Mouse (Mus musculus): ENCODE data around the gene A4gnt. TPM values are rescaled to one million over a fixed set of nuclear protein-coding genes. Genes with fewer than 3 reads are reported as not detected.

Gene A4gnt
- polyA plus RNA-seq, 1 experiment from 2014 or later, result not detected

DNA sequence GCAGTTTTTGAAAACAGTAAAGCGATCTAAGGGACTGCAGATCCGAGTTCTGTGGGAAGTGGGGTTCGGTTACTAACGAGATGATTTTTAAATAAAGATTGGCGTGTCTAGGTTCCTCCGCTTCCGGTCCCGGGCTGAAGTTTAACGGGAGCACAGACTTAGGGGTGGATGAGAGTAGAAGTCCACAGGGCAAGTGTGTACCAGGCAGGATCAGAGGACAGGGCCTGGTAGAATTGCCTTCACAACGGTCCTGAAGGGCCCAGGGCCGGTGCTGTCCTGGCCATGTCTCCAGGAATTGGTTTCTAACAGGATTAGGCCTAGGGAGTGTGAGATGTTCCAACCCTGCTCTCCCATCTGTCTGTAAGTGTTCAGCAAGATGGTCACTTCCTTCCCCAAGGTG, 17.8 kb downstream of the A4gnt start:
- WGBS, result under 1% methylated on average over 11 of the region's 11 CpGs
- H3K9me3 ChIP-seq (ENCODE audit: control insufficient read depth, low read length), result no peaks in the 10 kb centered on the region
- H3K4me1 ChIP-seq (replicated peaks; ENCODE audit: control insufficient read depth, insufficient read depth, low read length), result peaks cover 31% of the 10 kb centered on the region
- no peaks in the 10 kb centered on the region for H3K27me3 ChIP-seq (replicated peaks; ENCODE audit: control insufficient read depth, insufficient read depth, low read length)
- peak; percentile 12 for ATAC-seq
- H3K9ac ChIP-seq (replicated peaks; ENCODE audit: low read depth, low read length), result peak overlapping the region; percentile 83
- peak overlapping the region; percentile 81 for H3K4me2 ChIP-seq (ENCODE audit: low read length)
- peak overlapping the region; percentile 80 for H3K4me3 ChIP-seq (replicated peaks; ENCODE audit: low read length)
- H3K27ac ChIP-seq (ENCODE audit: low read length), result peak overlapping the region; percentile 84
- no peaks in the 10 kb centered on the region for H3K36me3 ChIP-seq (ENCODE audit: control insufficient read depth, insufficient read depth)

DNA sequence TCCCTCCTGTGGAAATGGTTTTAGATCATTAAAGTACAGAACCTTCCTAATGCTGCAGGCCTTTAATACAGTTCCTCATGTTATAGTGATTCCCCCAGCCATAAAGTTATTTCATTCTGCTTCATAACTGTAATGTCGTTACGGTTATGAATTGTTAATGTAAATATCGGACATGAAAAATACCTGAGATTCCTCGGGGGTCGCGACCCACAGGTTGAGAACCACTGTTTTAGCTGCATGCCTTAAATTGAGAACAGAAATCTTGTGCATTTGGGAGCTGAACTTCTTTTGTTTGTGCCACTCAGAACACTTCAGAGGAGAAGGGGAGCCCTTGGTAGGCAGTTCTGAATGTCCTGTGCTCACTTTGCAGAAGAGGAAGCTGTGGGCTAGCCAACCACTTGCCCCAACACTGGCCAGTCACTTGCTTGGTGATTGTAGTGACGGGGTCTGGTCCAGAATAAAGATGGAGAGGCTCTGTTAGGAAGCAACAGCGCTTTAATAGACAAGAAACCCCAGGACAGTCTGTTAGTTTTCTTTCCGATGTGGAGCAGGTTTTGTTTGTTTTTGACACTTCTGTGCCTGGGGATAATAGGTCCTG, 18.3 kb downstream of the A4gnt start:
- Histone ChIP-seq H3K4me2 (ENCODE audit: low read length) (peak overlapping the region; percentile 81), H3K9me3 (ENCODE audit: control insufficient read depth, low read length) (no peaks in the 10 kb centered on the region), H3K27me3 (replicated peaks; ENCODE audit: control insufficient read depth, insufficient read depth, low read length) (no peaks in the 10 kb centered on the region), H3K9ac (replicated peaks; ENCODE audit: low read depth, low read length) (peak overlapping the region; percentile 83), H3K27ac (ENCODE audit: low read length) (peak overlapping the region; percentile 84; the same call in 1 of the 2 replicates), H3K4me3 (replicated peaks; ENCODE audit: low read length) (peak overlapping the region; percentile 80), H3K4me1 (replicated peaks; ENCODE audit: control insufficient read depth, insufficient read depth, low read length) (peaks cover 31% of the 10 kb centered on the region), H3K36me3 (ENCODE audit: control insufficient read depth, insufficient read depth) (no peaks in the 10 kb centered on the region)
- 43% methylated on average over 9 of the region's 9 CpGs for WGBS
- no peak for ATAC-seq

DNA sequence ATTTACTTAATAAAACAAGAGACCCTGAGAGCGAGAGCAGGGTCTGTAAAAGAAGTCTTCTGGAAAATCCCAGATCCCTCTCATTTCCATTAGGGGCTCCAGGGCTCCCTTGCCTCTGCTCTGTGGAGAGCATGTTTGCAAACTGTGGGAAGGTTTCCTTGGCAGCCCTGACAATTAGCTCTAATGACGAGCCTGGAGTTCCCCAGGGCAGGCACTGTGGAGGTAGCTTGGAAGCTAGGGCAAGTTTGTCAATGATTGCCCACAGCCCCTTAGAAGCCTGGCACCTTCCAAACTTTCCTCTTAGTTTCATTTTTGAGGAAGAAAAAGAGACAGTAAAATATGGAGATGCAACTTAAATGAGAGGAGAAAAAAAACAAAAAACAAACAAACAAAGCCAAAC, 19.5 kb downstream of the A4gnt start:
- H3K4me3 ChIP-seq (replicated peaks; ENCODE audit: low read length), result no peak overlapping the region
- H3K4me1 ChIP-seq (replicated peaks; ENCODE audit: control insufficient read depth, insufficient read depth, low read length), result peaks cover 31% of the 10 kb centered on the region
- no peak overlapping the region for H3K9ac ChIP-seq (replicated peaks; ENCODE audit: low read depth, low read length)
- WGBS, result 5% methylated on average over 2 of the region's 2 CpGs
- H3K36me3 ChIP-seq (ENCODE audit: control insufficient read depth, insufficient read depth), result no peaks in the 10 kb centered on the region
- no peak overlapping the region for H3K27ac ChIP-seq (ENCODE audit: low read length)
- no peaks in the 10 kb centered on the region for H3K27me3 ChIP-seq (replicated peaks; ENCODE audit: control insufficient read depth, insufficient read depth, low read length)
- H3K9me3 ChIP-seq (ENCODE audit: control insufficient read depth, low read length), result no peaks in the 10 kb centered on the region
- peak overlapping the region; percentile 29 for H3K4me2 ChIP-seq (ENCODE audit: low read length)
- no peak for ATAC-seq

GRCm38 (mm10) chr9:99632264-99632663, 20.0 kb downstream of the A4gnt start:
- H3K4me2 ChIP-seq (ENCODE audit: low read length), result peak overlapping the region; percentile 29
- ATAC-seq, result no peak
- WGBS, result 50% methylated on average over 8 of the region's 8 CpGs

GRCm38 (mm10) chr9:99636776-99637175, 24.5 kb downstream of the A4gnt start:
- WGBS, result 78% methylated on average over 1 of the region's 1 CpGs
- Histone ChIP-seq H3K4me2 (ENCODE audit: low read length) (no peak overlapping the region), H3K4me1 (replicated peaks; ENCODE audit: control insufficient read depth, insufficient read depth, low read length) (peaks cover 8% of the 10 kb centered on the region), H3K36me3 (ENCODE audit: control insufficient read depth, insufficient read depth) (peaks cover 5% of the 10 kb centered on the region; the same call in 1 of the 2 replicates), H3K9me3 (ENCODE audit: control insufficient read depth, low read length) (no peaks in the 10 kb centered on the region), H3K9ac (replicated peaks; ENCODE audit: low read depth, low read length) (no peak overlapping the region), H3K4me3 (replicated peaks; ENCODE audit: low read length) (no peak overlapping the region), H3K27me3 (replicated peaks; ENCODE audit: control insufficient read depth, insufficient read depth, low read length) (no peaks in the 10 kb centered on the region), H3K27ac (ENCODE audit: low read length) (no peak overlapping the region)
- peak; percentile 76 for ATAC-seq

More at GRCm38 (mm10) chr9:99632264-99632663, 20.0 kb downstream of the A4gnt start:
- Histone ChIP-seq H3K9ac (replicated peaks; ENCODE audit: low read depth, low read length) (no peak overlapping the region), H3K36me3 (ENCODE audit: control insufficient read depth, insufficient read depth) (no peaks in the 10 kb centered on the region), H3K4me1 (replicated peaks; ENCODE audit: control insufficient read depth, insufficient read depth, low read length) (peaks cover 31% of the 10 kb centered on the region), H3K27me3 (replicated peaks; ENCODE audit: control insufficient read depth, insufficient read depth, low read length) (no peaks in the 10 kb centered on the region), H3K4me3 (replicated peaks; ENCODE audit: low read length) (no peak overlapping the region), H3K27ac (ENCODE audit: low read length) (no peak overlapping the region), H3K9me3 (ENCODE audit: control insufficient read depth, low read length) (no peaks in the 10 kb centered on the region)

DNA sequence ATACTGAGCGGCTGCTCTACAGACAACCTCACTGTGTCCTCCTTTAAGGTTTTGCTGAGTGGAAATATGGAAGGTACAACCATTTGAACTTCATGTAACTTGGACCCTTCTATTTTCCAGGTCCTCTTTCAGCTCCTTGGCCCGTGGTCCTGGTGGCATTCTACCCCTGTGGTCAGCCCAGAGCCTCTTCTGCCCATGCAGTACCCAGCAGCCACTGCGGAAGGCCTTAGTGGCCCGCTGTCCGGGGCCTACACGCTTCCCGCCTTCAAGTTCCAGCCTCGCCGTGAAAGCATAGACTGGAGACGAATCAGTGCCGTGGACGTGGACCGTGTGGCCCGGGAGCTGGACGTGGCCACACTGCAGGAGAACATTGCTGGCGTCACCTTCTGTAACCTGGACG, 24.9 kb downstream of the A4gnt start:
- ATAC-seq, result peak; percentile 45; the same call in 1 of the 2 replicates
- H3K4me2 ChIP-seq (ENCODE audit: low read length), result no peak overlapping the region
- H3K27ac ChIP-seq (ENCODE audit: low read length), result no peak overlapping the region
- no peaks in the 10 kb centered on the region for H3K9me3 ChIP-seq (ENCODE audit: control insufficient read depth, low read length)
- H3K4me3 ChIP-seq (replicated peaks; ENCODE audit: low read length), result no peak overlapping the region
- H3K4me1 ChIP-seq (replicated peaks; ENCODE audit: control insufficient read depth, insufficient read depth, low read length), result peaks cover 4% of the 10 kb centered on the region
- H3K27me3 ChIP-seq (replicated peaks; ENCODE audit: control insufficient read depth, insufficient read depth, low read length), result no peaks in the 10 kb centered on the region
- H3K9ac ChIP-seq (replicated peaks; ENCODE audit: low read depth, low read length), result no peak overlapping the region
- WGBS, result 95% methylated on average over 17 of the region's 17 CpGs
- peaks cover 5% of the 10 kb centered on the region; the same call in 1 of the 2 replicates for H3K36me3 ChIP-seq (ENCODE audit: control insufficient read depth, insufficient read depth)

GRCm38 (mm10) chr9:99637736-99638135, 25.4 kb downstream of the A4gnt start:
- Histone ChIP-seq H3K4me3 (replicated peaks; ENCODE audit: low read length) (no peak overlapping the region), H3K27ac (ENCODE audit: low read length) (no peak overlapping the region), H3K36me3 (ENCODE audit: control insufficient read depth, insufficient read depth) (peaks cover 5% of the 10 kb centered on the region; the same call in 1 of the 2 replicates), H3K4me1 (replicated peaks; ENCODE audit: control insufficient read depth, insufficient read depth, low read length) (no peaks in the 10 kb centered on the region), H3K9me3 (ENCODE audit: control insufficient read depth, low read length) (no peaks in the 10 kb centered on the region), H3K9ac (replicated peaks; ENCODE audit: low read depth, low read length) (no peak overlapping the region), H3K4me2 (ENCODE audit: low read length) (no peak overlapping the region), H3K27me3 (replicated peaks; ENCODE audit: control insufficient read depth, insufficient read depth, low read length) (no peaks in the 10 kb centered on the region)
- 96% methylated on average over 13 of the region's 13 CpGs for WGBS
- ATAC-seq, result no peak

GRCm38 (mm10) chr9:99639957-99640356, 27.7 kb downstream of the A4gnt start:
- Histone ChIP-seq H3K36me3 (ENCODE audit: control insufficient read depth, insufficient read depth) (peaks cover 5% of the 10 kb centered on the region), H3K9me3 (ENCODE audit: control insufficient read depth, low read length) (no peaks in the 10 kb centered on the region), H3K9ac (replicated peaks; ENCODE audit: low read depth, low read length) (no peak overlapping the region), H3K4me3 (replicated peaks; ENCODE audit: low read length) (no peak overlapping the region), H3K27ac (ENCODE audit: low read length) (no peak overlapping the region), H3K27me3 (replicated peaks; ENCODE audit: control insufficient read depth, insufficient read depth, low read length) (no peaks in the 10 kb centered on the region), H3K4me1 (replicated peaks; ENCODE audit: control insufficient read depth, insufficient read depth, low read length) (no peaks in the 10 kb centered on the region), H3K4me2 (ENCODE audit: low read length) (no peak overlapping the region)
- WGBS, result 91% methylated on average over 5 of the region's 5 CpGs
- no peak for ATAC-seq

- Histone ChIP-seq H3K27me3 (replicated peaks; ENCODE audit: control insufficient read depth, insufficient read depth, low read length) (no peaks in the 10 kb centered on the region), H3K36me3 (ENCODE audit: control insufficient read depth, insufficient read depth) (peaks cover 8% of the 10 kb centered on the region), H3K27ac (ENCODE audit: low read length) (no peak overlapping the region), H3K4me2 (ENCODE audit: low read length) (no peak overlapping the region), H3K4me1 (replicated peaks; ENCODE audit: control insufficient read depth, insufficient read depth, low read length) (no peaks in the 10 kb centered on the region), H3K9ac (replicated peaks; ENCODE audit: low read depth, low read length) (no peak overlapping the region), H3K9me3 (ENCODE audit: control insufficient read depth, low read length) (no peaks in the 10 kb centered on the region), H3K4me3 (replicated peaks; ENCODE audit: low read length) (no peak overlapping the region)
- no peak for ATAC-seq
- WGBS, result 92% methylated on average over 6 of the region's 6 CpGs
Observed at GRCm38 (mm10) chr9:99645416-99645815, 33.1 kb downstream of the A4gnt start.

DNA sequence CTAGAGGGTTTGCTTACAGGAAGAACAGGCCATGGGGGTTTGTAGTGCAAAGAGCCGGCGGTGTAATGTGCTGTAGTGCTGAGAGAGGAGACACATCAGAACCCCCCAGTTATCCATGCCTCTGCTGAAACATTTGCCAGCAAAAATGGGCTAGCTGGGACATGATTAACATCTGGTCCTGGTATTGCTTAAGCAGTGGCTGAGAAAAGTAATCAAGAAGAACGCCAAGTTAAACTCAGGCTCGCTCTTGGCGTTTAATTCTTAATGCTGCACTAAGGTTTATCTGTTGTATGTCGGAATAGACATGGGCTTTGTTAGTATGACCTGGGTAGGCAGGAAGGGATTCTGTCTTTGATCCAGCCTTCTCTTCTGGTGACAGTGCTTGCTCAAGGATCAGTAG, 33.8 kb downstream of the A4gnt start:
- Histone ChIP-seq H3K4me3 (replicated peaks; ENCODE audit: low read length) (no peak overlapping the region), H3K27ac (ENCODE audit: low read length) (no peak overlapping the region), H3K9ac (replicated peaks; ENCODE audit: low read depth, low read length) (no peak overlapping the region), H3K27me3 (replicated peaks; ENCODE audit: control insufficient read depth, insufficient read depth, low read length) (no peaks in the 10 kb centered on the region), H3K4me2 (ENCODE audit: low read length) (no peak overlapping the region), H3K36me3 (ENCODE audit: control insufficient read depth, insufficient read depth) (peaks cover 10% of the 10 kb centered on the region), H3K4me1 (replicated peaks; ENCODE audit: control insufficient read depth, insufficient read depth, low read length) (no peaks in the 10 kb centered on the region), H3K9me3 (ENCODE audit: control insufficient read depth, low read length) (no peaks in the 10 kb centered on the region)
- WGBS, result 93% methylated on average over 6 of the region's 6 CpGs
- no peak for ATAC-seq

All from forebrain, embryonic 16.5 days (tissue).